Mouse (Mus musculus) subcutaneous adipose tissue, adult 2 months (tissue): ENCODE measurements around the gene Prkcsh. TPM values are rescaled to one million over a fixed set of nuclear protein-coding genes. Genes with fewer than 3 reads are reported as not detected.

ENCODE experiments used
- polyA plus RNA-seq: library from polyadenylated mRNA; depleted of rRNA; stranded (reverse); fragments of >200 nt; gene quantifications from 2 replicates; pipeline ENCODE4 v1.2.3, GENCODE M21; 2012; ENCODE audit warnings: low replicate concordance; rRNA removed

The Prkcsh gene
- polyA plus RNA-seq: 71.3 and 86.6 TPM in 2 replicates

DNA sequence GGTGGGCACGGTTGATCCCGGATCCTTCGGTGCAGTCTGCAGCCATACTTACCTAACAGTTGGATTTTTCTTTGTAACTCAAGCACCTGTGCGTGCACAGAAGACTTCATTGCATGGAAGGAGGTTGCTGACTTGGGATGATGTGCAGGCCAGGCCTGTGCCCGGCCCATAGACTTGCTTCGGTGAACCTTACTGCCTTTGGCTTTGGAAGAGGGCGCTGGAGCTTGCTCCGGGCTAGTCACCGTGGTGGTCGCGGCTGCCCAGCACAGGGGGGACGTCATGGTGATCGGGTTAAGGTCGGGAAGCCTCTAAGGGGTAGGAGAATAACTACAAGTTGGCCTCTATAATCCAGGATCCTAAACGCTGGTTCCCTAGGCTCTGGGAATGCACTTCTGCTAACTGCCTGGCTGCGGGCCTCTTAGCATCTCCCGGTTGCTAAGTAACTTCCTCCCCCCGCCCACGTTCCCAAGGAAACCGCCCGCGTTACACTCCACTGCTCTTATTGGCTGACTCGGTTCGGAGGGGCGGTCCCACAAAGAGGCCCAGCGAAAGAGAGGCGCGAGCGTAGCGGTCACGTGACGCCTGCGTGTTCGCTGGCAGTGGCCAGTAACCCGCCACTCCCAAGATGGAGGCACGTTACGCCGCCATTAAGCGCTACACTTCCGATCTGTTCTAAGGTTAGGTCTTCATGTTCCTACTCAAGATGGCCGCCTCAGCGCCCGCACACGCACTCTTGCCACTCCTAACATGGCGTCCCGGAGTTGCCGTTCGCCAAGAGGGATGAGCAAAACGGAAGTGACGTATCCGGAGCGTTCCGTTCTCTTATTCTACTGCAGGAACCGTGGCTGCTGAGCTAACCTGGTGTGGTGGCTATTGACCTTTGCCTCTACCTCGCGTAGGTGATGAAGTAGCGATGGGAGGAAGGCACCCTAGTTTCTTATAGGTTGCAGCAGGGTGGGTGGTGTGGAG lies at the start of gene Prkcsh, which contains the start of gene Ccdc151:
TSS of gene Prkcsh (plus strand) at position 613 of the 969 bp plus-strand sequence.
TSS of gene Ccdc151 (minus strand) at position 441 of the 969 bp plus-strand sequence.

DNA sequence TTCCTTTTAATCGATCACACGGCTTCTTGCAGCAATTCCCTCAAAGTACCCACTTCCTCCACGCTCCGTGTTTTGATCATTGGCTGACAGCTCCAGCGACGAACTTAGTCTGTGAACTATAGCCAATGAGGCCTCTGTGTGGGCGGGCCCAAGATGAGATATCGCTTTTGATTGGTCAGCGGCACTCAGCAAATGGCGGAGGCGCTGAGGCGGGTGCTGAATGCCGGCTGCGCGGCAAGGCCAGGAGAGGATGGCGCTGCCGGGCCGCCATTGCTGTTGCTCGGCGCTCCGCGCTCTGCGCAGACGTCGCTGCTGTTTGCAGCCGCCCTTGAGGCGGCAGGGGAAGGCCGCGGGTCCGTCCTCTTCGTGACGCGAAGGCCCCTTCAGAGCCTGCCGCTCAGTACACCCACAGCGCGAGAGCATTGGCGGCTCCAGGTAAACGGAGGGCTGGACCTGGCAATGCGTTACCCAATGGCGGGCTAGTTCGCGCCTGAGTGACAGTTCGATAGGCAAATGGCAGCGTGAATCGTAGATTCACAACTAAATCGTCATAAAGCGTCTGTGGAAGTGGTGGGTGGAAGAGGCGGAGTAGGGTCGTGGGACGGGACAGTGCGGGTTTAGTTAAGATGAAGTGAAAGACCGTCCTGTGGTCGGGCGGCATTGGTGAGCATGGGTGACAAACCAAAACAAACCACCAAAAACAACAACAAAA lies 46.9 kb upstream of the Prkcsh start, which contains the start of gene Swsap1:
TSS of gene Swsap1 (plus strand) at position 186 of the 712 bp plus-strand sequence.

DNA sequence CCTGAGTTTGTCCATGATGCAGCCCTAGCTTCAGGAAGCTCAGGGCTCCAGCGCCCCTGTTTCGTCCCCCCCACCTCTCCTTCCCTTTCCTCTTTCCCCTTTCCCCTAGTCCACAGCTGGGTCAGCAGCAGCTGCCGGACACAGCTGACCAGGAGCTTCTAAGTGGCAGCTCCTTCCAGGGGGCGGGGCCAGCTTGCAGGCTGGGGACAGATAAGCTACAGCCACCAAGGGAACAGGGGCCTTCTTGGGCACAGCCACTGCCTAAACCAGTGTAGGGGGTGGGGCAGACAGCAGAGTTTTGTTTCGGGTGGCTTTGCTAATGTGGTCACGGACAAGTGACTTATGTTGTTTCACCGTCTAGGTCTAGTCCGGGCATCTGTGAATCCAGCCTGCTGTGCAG lies 39.2 kb upstream of the Prkcsh start, which contains the start of gene Epor:
TSS of gene Epor (minus strand) at position 90 of the 400 bp plus-strand sequence.

DNA sequence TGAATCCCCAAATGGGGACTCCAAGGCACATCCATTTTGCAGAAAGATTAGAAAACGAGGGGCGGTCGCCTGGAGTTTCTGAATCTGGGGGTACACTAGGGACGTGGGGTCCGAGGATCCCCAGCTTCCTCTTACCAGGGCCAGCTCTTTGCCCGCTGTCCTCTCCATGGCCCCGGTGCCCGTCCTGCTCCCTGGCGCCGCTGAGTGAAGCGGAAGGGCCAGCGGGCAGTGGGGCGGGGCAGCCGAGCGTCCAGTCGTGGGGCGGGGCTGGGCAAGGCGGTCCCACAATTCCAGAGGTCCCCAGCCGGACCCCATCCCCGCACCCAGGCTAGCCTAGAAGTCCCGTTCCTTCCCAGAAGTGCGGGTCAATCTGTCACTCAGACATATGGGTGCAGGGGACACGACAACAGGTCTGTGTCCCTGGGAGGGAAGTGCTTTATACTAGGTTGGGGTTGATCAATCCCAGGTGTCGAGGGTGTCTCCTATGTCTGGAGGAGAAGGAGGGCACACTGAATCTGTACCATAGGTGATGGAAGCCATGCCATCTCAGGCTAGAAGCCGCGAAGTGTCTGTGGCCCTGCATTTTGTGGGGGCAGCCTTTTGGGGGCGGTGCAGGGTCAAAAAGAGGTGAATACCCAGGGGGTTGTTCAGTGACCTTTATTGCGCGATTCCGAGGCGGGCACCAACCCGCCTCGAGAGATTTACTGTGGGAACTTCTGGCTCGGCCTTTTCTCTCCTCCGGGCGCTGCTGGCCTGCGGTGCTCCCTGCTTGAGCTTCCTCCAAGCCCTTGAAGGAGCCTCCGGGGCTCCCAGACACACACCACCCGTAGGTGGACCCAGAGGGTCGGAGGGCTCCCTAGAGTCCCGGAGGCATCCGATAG lies 13.1 kb upstream of the Prkcsh start, which contains the start of gene Rgl3:
TSS of gene Rgl3 (minus strand) at position 217 of the 881 bp plus-strand sequence.

DNA sequence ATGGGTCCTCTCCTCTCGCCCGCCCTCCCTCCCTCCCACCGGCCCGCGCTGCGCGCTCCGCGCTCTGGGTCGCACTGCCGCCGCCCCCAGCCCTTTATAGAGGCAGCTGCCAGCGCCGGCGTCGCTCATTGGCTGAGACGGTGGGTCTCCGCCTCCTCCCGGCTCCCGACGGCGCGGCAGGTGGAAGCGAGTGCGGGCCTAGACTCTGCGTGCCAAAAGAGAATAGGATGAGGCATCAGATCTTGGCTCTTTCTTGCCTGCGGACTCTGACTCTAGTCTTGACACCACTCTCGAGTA lies 49.3 kb downstream of the Prkcsh start, which contains the start of gene Elavl3:
TSS of gene Elavl3 (minus strand) at position 66 of the 297 bp plus-strand sequence.

Other genes with a start within 250 kb of the Prkcsh start
- 1.4 and 12.8 TPM in 2 replicates for gene Spc24, start 242.5 kb upstream of the Prkcsh start, polyA plus RNA-seq
- 57.7 and 93.8 TPM in 2 replicates for gene Kank2, start 204.1 kb upstream of the Prkcsh start, polyA plus RNA-seq
- gene Angptl8, start 167.3 kb upstream of the Prkcsh start, polyA plus RNA-seq: 88.4 and 128 TPM in 2 replicates
- gene Dock6, start 150.2 kb upstream of the Prkcsh start, polyA plus RNA-seq: 153 and 172 TPM in 2 replicates
- gene Rab3d, start 84.6 kb upstream of the Prkcsh start, polyA plus RNA-seq: 104 and 231 TPM in 2 replicates
- 10.3 and 13.2 TPM in 2 replicates for gene Ccdc159, start 75.3 kb upstream of the Prkcsh start, polyA plus RNA-seq
- gene Tmem205, start 75.2 kb upstream of the Prkcsh start, polyA plus RNA-seq: 156 and 380 TPM in 2 replicates
- gene Plppr2, start 65.8 kb upstream of the Prkcsh start, polyA plus RNA-seq: 15.4 and 26.3 TPM in 2 replicates
- 7.3 and 11.5 TPM in 2 replicates for gene Swsap1, start 47.1 kb upstream of the Prkcsh start, polyA plus RNA-seq
- gene Epor, start 39.3 kb upstream of the Prkcsh start, polyA plus RNA-seq: 7.3 and 23.8 TPM in 2 replicates
- gene Rgl3, start 13.4 kb upstream of the Prkcsh start, polyA plus RNA-seq: 16.3 and 35.2 TPM in 2 replicates
- gene Ccdc151, start 172 bp upstream of the Prkcsh start, polyA plus RNA-seq: 0.07 and 0.19 TPM in 2 replicates
- 0.22 and 0.56 TPM in 2 replicates for gene Elavl3, start 49.2 kb downstream of the Prkcsh start, polyA plus RNA-seq
- gene Gm49318, start 68.5 kb downstream of the Prkcsh start, polyA plus RNA-seq: not detected in 2 replicates
- gene Zfp653, start 68.6 kb downstream of the Prkcsh start, polyA plus RNA-seq: 14.6 and 26.8 TPM in 2 replicates
- 56.9 and 69.5 TPM in 2 replicates for gene Ecsit, start 82.6 kb downstream of the Prkcsh start, polyA plus RNA-seq
- gene Cnn1, start 96.4 kb downstream of the Prkcsh start, polyA plus RNA-seq: 19.0 and 388 TPM in 2 replicates
- 141 and 144 TPM in 2 replicates for gene Elof1, start 114.4 kb downstream of the Prkcsh start, polyA plus RNA-seq
- gene Acp5, start 132.9 kb downstream of the Prkcsh start, polyA plus RNA-seq: 344 and 1,133 TPM in 2 replicates
- gene Pigyl, start 154.0 kb downstream of the Prkcsh start, polyA plus RNA-seq: 64.5 and 77.9 TPM in 2 replicates
- 0.33 TPM in 2 replicates for gene Zfp872, start 185.3 kb downstream of the Prkcsh start, polyA plus RNA-seq
- 19.3 and 20.7 TPM in 2 replicates for gene Zfp809, start 222.9 kb downstream of the Prkcsh start, polyA plus RNA-seq